Mouse (Mus musculus) liver, adult (tissue): ENCODE data around the gene Vill.

ENCODE experiments used
- GATA4 ChIP-seq: IDR thresholded peaks from 2 replicates; pipeline ENCODE4 v1.6.1; 2014; ENCODE audit warnings: mild to moderate bottlenecking, low read length; ENCODE audit not compliant: insufficient replicate concordance

Vill gene

DNA sequence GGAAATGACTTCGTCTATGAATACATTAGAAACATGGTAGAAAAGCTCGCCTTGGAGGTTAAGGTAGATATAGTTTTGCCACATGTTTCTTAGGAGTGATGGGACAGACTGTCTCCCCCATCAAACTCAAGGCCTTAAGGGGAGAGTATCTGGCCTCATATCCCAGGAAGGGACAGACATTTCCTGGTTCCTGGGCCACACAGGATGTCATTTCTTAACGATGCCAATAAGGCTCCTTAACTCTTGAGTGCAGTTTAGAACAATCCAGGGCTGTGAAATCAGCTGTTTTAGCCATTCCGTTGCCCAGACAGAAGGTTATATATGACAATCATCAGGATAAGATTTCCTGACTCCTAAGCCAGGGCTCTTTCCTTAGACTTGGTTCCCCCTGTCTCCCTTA is 21.5 kb upstream of the Vill start:
- TF ChIP-seq GATA4 = no peak

DNA sequence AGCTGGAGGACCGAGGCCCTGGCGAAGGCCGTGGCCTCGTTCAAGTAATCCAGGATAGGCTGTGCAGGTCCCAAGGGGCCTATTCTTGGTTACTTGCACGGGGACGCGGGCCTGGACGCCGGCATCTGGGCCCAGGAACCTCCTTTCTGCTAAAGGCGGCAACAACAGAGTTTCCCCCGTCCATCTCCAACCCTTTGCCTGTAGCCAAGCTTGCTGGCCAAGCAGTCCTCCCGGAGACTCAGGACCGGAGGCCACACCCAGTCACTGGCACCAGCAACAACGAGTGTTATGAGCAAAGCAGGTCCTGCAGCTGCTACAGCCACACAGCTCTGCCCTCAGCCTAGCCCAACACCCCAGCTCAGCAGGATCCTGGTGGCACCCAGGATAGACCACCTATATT is 20.8 kb upstream of the Vill start:
- TF ChIP-seq GATA4 = no peak

DNA sequence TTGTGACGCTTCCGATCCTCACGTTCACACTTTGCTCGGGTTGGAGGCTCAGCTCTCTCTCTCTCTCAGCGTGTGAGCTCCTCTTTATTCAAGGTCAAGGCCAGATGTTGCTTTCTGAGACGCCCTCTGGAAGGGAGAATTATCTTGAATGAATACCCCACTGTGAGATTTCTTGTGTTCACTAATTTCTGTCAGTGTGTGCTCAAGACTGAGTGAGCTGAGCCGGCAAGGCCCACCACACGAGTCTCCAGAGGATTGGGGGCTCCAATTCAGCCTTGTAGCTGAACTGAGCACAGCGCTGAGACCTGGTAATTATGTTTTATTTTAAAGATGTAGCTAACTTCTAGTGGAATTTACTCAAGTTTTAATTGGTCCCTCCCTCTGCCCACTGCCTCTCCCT is 20.0 kb upstream of the Vill start:
- TF ChIP-seq GATA4 = no peak

DNA sequence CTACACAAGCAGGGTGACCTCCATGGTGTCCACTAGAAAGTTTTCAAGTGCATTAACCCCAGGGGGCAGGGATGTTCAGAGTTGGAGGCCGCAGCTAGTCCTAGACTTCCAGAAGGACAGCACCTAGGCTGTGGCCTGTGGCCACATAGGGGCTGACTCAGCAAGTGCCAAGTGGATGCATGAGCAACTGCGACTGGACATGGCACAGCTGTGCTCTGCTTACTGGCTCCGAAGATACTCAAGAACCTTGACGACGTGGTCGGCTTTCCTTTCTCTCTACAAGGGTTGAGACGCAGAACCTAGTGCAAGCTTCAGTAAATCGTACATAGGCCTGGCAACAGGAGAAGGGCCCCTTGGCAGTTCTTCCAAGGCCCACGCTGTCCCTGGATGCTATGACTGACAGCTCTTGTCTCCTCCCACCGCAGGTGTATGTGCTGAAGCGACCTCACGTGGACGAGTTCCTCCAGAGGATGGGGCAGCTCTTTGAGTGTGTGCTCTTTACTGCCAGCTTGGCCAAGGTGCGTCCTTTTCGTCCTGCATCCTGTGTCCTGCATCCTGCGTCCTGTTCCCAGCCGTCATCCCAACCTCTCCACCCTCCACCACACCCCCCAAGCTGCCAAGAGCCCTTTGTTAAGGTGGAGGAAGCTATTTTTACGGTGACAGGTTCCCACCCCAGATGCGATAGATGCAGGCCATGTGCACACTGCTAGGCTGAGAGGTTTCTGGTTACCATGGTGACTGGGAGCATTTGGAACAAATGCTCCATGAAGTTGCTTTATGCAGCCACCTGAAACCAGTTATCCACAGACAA is 19.3 kb upstream of the Vill start:
- no peak for TF ChIP-seq GATA4

DNA sequence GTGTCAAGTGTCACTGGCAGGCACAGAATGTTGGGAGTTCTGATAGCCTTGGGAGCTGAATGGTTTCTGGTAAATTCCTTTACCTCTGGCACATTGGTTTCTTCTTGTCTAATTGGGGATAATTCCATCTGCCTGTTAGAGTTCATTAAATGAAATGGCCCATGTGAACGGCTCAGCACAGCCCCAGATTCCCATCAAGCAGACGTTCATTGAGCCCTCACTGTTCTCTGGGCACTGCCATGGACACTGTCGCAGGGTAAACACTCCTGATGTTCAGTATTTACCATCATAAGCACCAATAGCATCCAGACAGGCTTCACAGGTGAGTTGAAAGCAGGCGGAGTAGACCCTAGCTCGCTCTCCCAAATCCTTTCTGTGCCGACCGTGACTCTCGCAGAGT is 18.5 kb upstream of the Vill start:
- TF ChIP-seq GATA4 = no peak

DNA sequence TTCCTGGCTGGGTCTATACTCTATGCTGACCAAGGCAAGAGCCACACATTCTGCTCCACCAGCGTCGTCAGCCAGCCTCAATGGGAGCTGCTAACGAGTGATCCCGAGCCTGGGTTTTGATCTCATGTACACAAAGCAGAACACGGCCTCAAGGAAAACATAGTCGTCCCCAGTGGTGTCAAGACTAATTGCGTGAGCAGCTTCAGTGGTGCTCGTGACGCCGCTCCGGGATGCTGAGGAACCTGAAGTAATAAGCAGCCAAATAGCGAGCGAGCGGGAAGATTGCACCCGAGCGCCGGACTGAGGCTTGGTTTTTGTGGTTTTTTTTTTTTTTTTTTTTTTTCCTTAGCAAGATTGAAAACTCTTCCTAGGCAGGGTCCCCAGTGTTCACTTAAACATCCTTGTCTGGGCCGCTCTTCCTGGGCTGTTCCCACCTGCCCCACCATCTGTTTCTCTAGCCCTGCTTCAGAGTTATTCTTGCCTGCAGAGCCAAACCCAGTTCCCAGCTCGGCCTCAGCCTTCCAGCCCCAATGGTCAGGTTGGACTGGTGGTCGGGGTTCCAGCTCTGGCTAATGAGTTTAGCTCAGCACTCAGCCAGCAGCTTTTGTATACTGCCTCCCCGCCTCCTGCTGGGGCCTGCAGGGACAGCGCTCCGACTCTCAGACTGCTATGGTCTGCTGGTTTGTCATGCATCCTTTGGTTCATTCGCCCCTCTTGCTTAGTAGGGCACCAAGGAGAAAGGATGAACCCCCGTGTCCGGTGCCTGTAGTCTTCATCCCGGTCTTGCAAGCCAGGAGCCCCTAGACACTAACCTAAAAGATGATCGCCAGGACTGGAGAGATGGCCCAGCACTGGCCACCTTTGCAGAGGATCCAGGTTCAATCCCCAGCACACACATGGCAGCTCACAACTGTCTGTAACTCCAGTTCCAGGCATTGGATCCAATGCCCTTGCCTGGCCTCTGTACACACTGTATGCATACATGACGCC is 17.6 kb upstream of the Vill start:
- no peak for TF ChIP-seq GATA4

DNA sequence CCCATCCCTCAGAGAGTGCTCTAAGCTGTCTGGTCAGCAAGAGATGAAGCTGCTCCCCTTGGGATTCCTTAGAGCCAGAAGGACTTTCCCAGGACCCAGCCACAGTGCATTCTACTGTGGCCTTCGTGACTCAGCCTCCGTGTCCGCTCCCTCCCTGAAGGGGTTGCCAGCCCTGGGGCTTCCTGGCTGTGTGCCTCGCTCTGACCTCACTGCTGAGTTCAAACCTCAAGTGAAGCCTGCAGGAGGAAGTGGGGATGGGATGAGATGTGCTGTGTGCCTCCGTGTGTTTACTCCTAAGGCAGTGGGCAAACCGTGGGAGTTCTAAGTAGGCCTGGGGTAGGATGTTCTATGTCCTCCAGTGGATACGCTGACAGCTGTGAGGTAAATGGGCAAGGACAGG is 16.7 kb upstream of the Vill start:
- TF ChIP-seq GATA4 = no peak

DNA sequence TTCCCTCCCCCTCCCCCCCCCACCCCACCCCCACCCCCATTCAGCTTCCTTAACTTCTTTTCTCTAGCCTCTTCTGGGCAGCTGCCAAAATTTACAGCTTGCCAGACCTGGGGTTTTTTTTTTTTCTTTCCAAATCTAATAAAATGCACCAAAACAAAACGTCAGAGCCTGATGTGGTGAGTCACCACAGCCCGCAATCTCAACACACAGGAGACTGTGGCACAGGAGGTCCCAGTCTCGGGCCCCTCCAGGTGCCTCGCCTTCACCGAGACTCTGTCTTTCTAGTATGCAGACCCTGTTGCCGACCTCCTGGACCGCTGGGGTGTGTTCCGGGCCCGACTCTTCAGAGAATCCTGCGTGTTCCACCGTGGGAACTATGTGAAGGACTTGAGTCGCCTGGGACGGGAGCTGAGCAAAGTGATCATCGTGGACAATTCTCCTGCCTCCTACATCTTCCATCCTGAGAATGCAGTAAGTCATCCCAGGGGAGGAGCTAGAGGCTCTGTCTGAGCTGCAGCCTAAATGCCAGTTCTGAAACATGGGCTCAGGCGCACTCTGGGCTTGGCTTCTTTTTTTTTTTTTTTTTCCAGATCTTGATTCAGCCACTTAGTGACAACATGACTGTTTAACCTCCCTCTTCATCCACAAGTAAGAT is 15.4 kb upstream of the Vill start:
- TF ChIP-seq GATA4 = no peak

DNA sequence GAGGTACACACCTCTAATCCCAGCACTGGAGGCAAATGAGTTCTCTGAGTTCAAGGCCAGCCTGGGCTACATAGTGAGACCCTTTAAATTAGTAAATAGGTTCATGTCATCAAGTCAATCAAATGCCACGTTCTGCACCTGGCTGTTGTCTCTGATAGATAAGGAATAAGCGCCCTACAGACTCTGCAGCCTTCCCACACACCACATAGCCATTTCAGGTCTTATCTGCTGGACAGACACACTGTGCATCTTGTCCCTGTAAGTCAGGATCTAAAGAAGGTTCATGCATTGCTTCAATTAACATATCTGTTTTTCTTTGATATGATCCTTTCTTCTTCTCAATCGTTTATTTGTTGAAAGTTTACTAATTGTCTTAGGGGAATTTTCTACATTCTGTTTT is 14.0 kb upstream of the Vill start:
- TF ChIP-seq GATA4 = no peak

DNA sequence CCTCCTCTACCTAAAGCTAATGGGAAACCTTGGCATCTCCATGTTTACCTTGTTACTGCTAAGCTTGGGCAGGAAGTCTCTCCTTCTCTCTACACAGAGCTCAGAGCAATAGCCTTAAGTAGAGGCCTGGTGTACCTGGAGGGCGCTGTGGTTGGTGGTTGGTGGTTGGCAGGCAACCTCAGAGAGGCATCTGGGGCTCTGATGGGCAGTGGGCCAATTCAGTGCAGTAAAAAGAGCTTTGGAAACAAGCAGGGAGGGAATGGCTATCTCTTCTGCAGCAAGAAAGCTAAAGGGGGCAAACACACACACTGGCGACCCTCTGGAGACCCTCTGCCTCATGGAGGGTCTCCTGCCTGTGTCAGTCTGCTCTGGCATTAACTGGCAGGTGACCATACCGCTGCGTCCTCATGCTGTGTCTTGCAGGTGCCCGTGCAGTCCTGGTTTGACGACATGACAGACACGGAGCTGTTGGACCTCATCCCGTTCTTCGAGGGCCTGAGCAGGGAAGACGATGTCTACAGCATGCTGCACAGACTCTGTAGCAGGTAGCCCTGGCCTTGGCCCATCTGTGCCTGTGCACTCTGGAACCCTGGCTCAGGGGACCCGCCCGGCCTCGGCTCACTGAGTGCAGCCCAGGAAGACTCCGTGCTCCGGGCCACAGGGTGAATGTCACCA is 12.3 kb upstream of the Vill start:
- no peak for TF ChIP-seq GATA4

DNA sequence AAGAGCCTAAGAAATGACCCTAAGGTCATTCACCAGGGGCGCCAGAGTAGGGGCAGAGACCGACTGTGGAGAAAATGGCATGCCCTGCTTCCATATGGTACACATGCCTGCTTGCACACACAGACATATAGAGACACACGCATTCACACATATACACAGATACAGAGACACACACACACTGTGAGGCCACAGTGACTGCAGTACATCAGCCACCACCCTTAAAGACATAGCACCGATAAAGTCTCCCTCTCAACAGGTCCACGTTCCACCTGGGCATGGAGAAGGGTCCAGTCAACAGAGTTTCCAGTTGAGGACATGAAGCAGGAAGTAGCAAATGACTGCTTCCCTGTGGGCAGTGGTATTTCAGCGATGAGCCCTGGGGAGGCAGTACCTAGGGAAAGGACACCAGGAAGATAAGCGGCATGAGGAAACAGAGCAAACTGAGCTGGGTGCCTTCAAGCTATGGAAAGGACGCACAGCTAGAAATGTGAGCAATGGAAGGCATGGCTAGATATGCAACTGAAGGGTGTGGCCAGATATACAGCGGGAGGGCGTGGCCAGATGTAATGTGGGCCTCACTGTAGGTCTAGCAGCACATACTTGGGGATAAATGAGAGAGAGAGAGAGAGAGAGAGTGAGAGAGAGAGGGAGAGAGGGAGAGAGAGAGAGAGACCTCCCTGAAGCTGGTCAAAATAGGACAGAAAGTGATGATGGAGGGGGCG is 4.2 kb upstream of the Vill start:
- TF ChIP-seq GATA4 = no peak

DNA sequence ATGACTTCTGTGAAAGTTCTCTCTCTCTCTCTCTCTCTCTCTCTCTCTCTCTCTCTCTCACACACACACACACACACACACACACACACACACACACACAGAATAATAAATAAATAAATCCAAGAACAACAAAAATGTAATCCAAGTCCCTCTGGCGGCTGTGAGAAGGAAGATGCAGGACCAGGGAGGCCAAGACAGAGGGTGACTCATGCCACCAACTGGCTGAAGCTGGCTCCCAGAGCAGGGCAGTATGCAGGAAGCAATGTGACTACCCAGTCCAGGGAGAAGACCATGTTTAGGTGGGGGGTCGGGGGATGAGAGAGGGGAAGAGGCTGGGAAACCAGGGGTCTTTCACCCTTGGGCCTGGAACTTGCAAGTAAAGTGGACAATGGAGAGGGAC is 1.4 kb upstream of the Vill start:
- TF ChIP-seq GATA4 = no peak

DNA sequence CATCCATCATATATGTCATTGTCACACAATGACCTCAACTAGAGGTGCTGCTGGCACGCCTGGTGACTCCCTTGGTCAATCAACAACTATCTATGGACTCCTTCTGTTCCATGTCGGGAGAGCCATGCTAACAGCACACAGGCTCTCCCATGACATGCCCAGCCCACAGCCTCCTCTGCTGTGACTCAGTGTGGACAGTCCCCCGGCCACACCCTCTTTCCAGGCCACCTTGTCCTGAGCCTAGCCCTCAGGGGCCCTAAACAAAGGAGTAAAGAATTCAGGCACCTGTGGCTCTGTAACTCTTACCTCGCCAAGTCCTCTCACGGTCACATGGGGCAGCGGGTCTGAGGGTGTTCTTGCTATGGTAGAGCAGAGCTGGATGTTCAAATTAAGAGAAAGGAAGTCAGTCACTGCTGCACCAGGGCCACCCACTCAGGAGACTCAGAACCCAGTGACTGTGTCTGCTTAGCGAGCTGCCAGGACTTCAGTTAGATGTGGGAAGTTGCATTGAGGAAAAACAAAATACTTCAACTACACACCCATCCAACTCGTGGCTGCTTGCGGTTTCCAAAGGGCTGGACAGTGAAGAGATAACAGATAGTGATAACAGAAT is 1.5 kb downstream of the Vill start:
- no peak for TF ChIP-seq GATA4

DNA sequence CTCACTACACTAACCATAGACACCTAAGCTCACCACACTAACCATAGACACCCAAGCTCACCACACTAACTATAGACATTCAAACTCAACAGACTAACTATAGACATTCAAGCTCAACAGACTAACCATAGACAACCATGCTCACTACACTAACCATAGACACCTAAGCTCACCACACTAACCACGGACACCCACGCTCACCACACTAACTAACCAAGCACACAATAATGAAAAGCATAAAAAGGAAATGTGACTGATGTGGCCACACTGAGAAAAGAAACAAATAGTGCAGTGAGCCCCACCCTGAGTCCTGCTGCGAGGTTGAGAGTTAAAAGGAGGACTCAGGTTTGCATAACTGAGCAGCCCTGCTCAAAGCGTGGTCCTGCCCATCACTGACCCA is 2.8 kb downstream of the Vill start:
- TF ChIP-seq GATA4 = no peak

DNA sequence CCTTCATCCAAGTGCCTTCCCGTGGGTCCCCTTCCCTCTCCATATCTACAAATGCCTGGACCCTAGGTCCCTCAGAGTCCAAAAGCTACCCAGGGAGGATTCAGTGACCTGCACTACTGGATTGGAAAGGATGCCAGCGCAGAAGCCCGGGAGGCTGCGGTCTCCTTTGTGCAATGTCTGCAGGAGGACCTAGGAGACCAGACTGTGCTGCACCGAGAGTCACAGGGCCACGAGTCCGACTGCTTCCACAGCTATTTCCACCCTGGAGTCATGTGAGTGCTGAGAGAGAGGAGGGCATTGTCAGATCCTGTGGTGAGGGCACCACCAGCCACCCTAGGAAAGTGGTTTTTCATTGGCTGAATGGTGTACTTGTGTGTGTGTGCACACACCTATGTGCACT is 5.7 kb downstream of the Vill start:
- no peak for TF ChIP-seq GATA4

DNA sequence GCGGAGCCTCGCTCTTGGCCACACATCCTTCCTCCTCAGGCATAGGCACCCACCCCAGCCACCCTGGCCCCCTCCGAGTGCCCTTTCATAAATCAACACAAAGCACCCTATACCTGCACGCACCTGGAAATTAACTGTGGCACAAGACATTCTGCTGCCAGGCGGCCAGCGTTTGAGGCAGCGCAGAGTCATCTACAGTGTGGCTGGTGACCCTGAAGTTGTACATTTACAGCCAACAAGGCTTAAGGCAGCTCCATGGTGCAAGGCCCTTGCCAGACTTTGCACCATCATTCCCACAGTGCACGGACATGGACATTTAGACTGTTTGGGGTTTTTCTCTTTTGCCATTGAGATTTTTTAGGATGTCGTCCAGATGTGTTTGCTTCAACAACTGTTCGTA is 8.1 kb downstream of the Vill start:
- no peak for TF ChIP-seq GATA4
